Mouse (Mus musculus) cerebellum, adult (tissue): ENCODE measurements at regions not wholly inside any gene's neighbourhood (a gene's known extent, or its start where the extent isn't known, plus 50 kb on each side); places are given as distances from the start of the nearest gene placed in this dataset.

Source experiments
- ATAC-seq: cut with Nextera tagmentation; 2 replicates; pipeline ENCODE4 v1.9.2; 2017; ENCODE audit warnings: mild to moderate bottlenecking, moderate library complexity, mixed read lengths; ENCODE audit not compliant: insufficient number of reproducible peaks, low FRiP score, low TSS enrichment

- no peak for ATAC-seq
Observed at GRCm38 (mm10) chr13:101878168-101878567, 110.2 kb upstream of the Pik3r1 start.

GRCm38 (mm10) chr13:101879561-101880081 is 111.6 kb upstream of the Pik3r1 start:
- no peak for ATAC-seq

- no peak for ATAC-seq
Observed at GRCm38 (mm10) chr13:101883177-101883576, 115.2 kb upstream of the Pik3r1 start.

- ATAC-seq: no peak
Observed at GRCm38 (mm10) chr13:101884752-101885151, 116.7 kb upstream of the Pik3r1 start.

- no peak for ATAC-seq
Observed at GRCm38 (mm10) chr13:101891473-101891872, 123.5 kb upstream of the Pik3r1 start.

- ATAC-seq: no peak
Observed at GRCm38 (mm10) chr13:101893035-101893600, 125.1 kb upstream of the Pik3r1 start.

- no peak for ATAC-seq
Observed at GRCm38 (mm10) chr13:101895161-101895560, 127.1 kb upstream of the Pik3r1 start.

- no peak for ATAC-seq
Observed at GRCm38 (mm10) chr13:101895686-101896085, 127.7 kb upstream of the Pik3r1 start.

- ATAC-seq: no peak
Observed at GRCm38 (mm10) chr13:101896946-101897345, 128.9 kb upstream of the Pik3r1 start.

- no peak for ATAC-seq
Observed at GRCm38 (mm10) chr13:101902213-101902612, 134.2 kb upstream of the Pik3r1 start.

GRCm38 (mm10) chr13:101905909-101906676 is 138.1 kb upstream of the Pik3r1 start:
- ATAC-seq: no peak

- ATAC-seq: no peak
Observed at GRCm38 (mm10) chr13:101909026-101909425, 141.0 kb upstream of the Pik3r1 start.

- ATAC-seq: no peak
Observed at GRCm38 (mm10) chr13:101910687-101911086, 142.7 kb upstream of the Pik3r1 start.

- ATAC-seq: no peak
Observed at GRCm38 (mm10) chr13:101914132-101914531, 146.1 kb upstream of the Pik3r1 start.

- ATAC-seq: no peak
Observed at GRCm38 (mm10) chr13:101914691-101915541, 146.9 kb upstream of the Pik3r1 start.

GRCm38 (mm10) chr13:101915542-101915941 is 147.5 kb upstream of the Pik3r1 start:
- no peak for ATAC-seq

GRCm38 (mm10) chr13:101915948-101916594 is 148.1 kb upstream of the Pik3r1 start:
- ATAC-seq: no peak

GRCm38 (mm10) chr13:101916876-101917275 is 148.9 kb upstream of the Pik3r1 start:
- ATAC-seq: no peak

- ATAC-seq: no peak
Observed at GRCm38 (mm10) chr13:101918185-101918584, 150.2 kb upstream of the Pik3r1 start.

- no peak for ATAC-seq
Observed at GRCm38 (mm10) chr13:101919266-101919665, 151.2 kb upstream of the Pik3r1 start.
